Mouse (Mus musculus) R1 (cell line): ENCODE data around the gene Traf7.

ENCODE experiments used
- DNase-seq: peaks from one replicate; pipeline ENCODE4 v3.0.0-alpha.2; 2018; ENCODE audit warnings: low read depth, low spot score

Gene Traf7

DNA sequence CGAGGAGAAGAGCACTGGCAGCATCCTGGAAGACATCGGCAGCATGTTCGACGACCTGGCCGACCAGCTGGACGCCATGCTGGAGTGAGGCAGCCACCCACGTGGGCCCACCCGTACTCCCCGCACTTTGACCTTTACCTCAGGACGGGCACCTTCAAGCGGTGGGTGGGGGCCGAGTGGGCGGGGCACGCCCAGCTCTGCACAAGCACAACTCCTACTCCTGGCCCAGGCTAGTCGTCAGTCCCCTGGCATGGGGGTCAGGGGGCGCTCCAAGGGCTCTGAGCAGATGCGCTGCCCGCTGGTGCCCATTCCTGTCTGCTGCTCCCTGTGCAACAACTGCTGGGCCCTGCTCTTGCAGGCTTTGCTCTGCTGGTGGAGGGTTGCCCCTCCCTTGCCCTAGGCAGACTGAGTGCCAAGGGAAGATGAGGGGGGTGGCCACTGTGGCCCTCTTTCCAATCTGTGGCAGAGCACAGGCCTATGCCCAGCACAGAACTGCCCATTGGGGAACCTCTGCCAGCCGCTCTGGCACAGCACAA is 20.5 kb downstream of the Traf7 start:
- peak; percentile 48 for DNase-seq

DNA sequence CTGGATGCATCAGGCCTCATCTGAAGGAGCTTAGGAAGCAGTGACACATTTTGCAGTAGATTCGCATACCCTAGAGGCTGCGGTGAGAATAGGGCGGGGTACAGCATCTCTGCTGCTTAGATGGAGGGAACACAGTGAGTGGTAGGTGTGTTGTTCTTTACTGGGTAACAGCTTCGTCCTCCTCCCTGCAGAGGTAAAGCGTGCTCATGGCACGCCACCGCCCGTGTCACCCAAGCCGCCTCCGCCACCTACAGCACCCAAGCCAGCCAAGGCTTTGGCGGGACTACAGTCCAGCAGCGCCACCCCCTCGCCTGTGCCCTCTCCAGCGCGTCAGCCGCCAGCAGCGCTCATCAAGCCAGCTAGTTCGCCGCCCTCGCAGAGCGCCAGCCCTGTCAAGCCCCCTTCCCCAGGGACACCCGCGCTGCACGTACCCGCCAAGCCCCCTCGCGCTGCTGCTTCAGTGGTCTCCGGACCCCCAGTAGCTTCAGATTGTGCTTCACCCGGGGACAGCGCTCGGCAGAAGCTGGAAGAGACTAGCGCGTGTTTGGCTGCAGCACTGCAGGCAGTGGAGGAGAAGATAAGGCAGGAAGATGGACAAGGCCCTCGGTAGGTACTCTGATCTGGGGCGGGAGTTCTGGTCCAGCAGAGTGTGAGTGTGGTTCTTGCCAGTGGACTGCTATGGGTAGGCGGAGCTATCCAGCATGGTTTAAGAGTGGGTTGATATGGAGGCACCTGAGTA is 21.2 kb downstream of the Traf7 start:
- DNase-seq: peak; percentile 38

DNA sequence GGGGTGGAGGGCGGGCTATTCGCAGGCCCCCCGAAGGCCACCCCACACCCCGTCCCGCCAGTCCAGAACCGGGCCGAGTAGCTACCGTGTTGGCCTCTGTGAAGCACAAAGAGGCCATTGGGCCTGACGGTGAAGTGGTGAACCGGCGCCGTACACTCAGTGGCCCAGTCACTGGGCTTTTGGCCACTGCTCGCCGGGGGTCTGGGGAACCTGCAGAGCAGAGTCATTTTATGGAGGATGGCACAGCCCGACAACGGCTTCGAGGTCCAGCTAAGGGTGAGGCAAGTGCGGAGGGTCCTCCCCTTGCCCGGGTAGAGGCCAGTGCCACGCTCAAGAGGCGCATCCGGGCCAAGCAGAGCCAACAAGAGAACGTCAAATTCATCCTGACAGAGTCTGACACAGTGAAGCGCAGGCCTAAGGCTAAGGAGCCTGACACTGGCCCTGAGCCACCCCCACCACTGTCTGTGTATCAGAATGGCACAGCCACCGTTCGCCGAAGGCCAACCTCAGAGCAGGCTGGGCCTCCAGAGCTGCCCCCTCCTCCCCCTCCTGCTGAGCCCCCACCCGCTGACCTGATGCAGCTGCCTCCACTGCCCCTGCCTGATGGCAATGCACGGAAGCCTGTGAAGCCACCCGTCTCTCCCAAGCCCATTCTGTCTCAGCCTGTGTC is 22.3 kb downstream of the Traf7 start:
- no peak for DNase-seq

DNA sequence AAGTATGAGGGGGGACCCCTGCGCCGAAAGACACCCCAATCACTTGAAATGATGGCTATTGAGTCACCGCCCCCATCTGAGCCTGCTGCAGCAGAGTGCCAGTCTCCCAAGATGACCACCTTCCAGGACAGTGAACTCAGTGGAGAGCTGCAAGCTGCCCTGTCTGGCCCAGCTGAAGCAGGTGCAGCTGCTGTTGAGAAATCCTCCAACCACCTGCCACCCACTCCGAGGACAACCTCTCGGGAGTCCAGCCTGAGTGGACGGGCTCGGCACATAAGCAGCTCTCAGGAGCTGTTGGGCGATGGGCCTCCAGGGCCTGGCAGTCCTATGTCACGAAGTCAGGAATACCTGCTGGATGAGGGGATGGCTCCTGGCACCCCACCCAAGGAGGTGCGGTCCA is 23.7 kb downstream of the Traf7 start:
- no peak for DNase-seq

DNA sequence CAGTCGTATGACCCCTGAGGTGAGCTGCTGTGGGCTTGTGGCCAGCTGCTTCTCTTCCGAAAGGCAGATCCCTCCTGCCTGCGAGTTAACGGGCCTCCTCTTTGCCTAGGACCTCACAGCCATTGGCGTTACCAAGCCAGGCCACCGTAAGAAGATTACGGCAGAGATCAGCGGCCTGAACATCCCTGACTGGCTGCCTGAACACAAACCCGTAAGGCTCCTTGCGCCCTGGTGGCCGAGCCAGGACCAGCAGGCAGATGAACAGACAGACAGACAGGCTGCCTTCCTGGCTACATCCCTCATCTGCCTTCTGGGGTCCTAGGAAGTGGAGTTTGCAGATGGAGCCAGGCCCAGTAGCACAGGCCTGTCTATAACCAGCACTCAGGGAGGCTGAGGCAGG is 25.5 kb downstream of the Traf7 start:
- DNase-seq: peak; percentile 69

DNA sequence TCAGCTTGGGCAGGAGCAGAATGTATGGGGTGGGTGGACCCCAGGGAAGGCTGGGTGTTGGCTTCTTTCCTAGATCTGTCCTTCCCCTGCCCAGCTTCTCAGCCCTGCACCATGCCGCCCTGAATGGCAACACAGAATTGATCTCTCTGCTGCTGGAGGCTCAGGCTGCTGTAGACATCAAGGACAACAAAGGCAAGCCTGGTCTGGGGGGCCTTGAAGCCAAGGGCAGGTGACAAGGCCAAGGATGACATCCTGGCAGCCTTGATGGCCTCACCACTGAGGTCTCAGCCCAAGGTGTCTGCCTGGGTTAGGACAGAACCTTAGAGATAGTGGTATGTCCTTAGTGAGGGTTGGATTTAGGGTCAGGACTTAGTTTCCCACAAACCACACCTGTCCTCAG is 31.7 kb downstream of the Traf7 start:
- no peak for DNase-seq

DNA sequence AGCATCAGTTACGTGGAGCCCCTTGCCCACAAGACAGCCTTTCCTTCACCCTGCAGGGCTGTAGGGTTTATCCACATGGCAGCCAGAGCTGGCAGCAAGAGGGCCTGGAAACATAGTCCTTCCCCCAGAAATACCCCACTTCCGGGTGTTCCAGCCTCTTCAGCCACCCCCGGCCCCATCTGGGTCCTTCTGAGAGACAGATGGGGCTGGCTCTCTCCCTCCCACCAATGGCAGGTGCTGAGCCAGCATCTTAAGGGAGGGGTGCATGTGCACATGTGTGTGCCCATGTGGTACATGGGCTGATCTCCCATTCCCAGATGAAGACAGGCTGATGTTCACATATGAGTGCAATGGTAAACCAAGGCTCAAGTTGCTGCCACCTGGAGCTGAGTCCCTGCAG is 32.3 kb downstream of the Traf7 start:
- no peak for DNase-seq

DNA sequence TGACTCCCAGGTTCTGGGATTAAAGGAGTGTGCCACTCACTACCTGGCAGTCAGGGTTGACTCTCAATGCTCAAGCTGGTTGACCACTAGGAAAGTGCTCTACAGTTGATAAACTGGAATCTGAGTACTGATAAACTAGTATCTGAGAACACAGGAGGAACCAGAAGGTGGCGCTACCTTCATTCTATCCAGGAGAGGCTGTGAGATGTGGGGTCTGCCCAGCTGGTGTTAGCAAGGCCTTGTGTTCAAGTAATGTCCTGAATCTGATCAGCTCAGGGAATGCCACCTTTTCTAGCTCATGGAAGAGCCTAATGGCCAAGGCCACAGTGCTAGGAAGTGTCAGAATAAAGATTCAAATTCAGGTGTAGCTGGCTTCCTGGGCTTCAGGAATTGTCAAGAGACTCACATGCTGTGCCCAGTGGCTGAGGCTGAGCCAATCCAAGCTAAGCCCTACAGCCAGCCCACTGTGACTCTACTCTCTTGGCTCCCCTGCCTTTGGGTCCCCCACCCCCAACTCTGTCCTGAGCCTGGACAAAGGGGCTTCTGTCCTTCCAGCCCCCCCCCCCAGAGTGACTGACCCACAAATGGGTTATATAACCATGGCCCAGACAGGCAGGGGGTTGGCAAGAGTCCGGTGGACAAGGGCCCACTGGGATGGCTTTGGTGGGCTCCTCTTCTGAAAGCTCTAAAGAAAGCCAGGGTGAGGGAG is 33.0 kb downstream of the Traf7 start:
- DNase-seq: peak; percentile 75

DNA sequence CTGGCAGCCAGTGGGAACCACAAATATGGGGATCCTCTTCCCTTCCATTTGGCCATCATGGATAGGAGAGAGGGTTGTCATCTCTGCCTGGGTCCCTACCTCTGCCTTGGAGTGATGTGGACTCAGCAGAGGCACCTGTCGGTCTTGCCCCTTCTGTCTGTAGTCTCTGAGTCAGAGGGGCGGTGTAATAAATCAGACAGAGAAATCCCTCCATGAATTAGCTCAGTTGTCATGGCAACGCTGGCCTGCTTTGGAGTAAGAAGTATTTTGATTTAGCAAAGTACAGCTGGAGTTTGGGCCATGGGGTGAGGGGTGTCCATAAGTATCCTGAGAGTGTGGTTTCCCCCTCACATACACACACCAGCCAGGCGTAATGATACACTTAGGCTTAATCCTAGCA is 37.3 kb downstream of the Traf7 start:
- DNase-seq: peak; percentile 47

DNA sequence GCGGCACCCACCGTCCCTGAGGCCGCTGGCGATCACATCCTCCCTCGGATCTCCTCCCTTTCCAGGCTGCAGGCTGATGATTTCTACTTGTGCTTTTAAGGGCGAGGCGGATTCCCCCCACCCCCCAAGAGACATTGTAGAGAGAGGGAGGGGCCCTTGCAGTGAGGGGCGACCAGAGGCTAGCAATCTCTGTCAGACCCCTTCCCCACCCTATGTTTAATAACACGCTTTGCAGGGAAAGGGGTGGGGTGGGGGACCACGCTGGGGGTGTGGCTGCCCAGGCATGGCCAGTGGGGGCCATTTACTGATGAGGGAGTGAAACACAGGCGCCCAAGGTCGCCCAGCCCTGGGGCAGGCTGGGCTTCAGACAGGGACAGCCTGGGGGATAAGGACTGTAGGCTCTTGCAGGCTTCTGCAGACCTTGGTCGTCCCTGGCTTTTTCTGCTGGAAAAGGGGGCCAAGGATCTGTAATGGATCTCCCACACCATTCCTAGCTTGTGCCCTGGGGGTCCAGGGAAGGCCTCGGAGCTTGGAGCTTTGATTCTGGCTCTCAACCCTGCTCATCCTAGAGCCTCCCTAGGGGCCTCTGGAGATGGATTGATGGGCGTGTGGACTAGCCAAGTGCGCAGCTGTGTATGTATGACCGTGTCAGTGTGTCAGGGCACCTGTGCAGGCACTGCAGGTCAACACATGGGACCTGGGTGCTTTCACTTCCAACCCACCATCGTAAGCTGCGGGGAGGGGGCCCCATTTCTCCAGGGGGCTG is 38.3 kb downstream of the Traf7 start:
- DNase-seq: no peak

DNA sequence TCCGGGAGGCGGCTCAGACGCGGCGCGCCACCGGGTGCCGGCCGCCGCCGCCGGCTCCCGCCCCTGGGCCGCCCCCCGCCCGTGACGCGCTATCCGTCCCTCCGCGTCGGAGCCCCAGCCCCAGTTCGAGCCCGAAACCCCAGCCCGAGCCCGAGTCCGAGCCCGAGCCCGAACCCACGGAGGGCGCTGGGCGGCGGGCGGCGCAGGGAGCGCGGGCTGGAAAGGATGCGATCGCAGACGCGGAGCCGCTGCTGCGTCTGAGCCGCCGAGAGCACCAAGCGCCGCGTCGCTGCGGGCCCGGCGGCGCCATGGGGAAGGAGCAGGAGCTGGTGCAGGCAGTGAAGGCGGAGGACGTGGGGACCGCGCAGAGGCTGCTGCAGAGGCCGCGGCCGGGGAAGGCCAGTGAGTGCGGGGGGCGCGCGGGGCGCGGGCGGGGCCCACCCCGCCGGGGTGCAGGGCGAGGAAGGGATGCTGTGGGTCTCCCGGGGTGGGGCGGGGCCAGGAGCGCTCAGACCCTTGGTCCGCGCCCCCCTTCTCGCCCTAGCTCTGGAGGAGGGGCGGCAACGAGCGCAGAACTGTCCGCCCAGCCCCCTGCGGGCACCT is 39.0 kb downstream of the Traf7 start:
- DNase-seq: peak; percentile 53

DNA sequence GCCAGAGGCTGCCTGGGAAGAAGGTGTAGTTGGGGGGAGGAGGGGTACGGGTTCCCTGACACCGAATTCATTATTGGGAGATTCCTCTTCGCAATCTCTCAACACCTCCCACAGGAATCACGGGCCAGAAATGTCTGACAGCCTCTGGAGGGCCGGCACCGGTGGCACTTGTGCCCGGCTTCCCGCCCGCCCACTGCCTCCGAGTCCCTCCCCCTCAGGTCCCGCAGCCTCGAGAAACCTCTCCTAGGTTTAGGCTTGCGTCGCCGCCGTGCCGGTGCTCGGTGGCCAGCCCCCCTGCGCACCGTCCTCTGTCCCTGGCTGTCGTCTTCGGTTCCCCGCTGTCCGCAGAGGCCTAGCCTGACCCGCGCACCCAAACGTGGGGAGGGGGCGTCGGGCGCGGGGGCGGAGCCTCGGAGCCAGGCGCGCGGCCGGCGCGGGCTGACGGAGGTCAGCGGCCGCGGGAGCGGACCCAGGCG is 39.5 kb downstream of the Traf7 start, which contains the start of gene Caskin1:
Gene Caskin1, plus strand, starts transcription at position 416 of the 476 bp plus-strand sequence.
- DNase-seq: peak; percentile 55

DNA sequence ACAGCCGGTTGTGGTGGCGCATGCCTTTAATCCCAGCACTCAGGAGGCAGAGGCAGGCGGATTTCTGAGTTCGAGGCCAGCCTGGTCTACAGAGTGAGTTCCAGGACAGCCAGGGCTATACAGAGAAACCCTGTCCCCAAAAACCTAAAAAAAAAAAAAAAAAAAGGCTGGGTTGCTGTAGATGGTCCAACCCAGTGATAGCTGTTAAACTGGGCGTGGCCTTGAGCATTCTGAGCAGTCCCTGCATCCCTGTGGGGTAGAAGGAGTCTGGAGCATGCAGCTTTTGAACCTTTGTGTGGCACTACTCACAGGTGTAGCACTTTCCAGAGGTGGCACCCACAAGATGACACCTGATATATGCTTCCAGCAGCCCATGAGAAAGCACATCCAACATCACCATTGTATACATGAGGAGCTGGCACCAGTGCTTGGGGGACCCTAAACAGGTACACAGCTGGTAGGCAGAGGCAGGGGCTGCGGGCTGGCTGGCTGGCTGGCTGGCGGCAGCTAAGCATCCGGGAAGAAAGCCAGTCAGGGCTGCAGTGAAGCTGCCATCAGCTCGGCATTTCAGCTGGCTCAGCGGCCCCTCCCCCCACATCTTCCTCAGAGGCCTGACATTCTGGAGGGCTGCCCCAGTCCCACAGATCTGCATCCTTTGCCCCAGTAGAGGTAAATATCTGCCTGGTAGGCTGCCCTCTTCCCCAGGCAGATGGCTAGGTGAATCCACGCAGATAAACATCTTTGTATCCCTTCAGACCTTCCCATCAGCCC is 42.5 kb downstream of the Traf7 start:
- DNase-seq: no peak

DNA sequence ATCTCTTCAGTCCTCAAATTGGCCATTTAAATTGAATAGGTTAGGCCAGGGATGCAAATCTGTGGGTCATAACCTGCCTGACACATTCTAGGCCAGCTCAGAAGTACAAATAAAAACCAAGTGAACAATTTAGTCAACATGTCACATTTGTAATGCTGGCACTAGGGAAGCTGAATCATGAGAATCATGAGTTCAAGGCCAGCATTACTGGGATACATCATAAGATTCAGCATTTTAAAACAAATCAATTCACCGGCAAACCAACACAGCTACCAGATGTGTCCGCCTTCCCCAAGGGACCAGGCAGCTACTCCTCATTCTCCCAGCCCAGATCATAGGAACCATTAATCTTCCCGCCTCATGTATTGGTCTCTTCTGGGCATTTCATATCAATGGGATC is 44.2 kb downstream of the Traf7 start:
- DNase-seq: no peak

DNA sequence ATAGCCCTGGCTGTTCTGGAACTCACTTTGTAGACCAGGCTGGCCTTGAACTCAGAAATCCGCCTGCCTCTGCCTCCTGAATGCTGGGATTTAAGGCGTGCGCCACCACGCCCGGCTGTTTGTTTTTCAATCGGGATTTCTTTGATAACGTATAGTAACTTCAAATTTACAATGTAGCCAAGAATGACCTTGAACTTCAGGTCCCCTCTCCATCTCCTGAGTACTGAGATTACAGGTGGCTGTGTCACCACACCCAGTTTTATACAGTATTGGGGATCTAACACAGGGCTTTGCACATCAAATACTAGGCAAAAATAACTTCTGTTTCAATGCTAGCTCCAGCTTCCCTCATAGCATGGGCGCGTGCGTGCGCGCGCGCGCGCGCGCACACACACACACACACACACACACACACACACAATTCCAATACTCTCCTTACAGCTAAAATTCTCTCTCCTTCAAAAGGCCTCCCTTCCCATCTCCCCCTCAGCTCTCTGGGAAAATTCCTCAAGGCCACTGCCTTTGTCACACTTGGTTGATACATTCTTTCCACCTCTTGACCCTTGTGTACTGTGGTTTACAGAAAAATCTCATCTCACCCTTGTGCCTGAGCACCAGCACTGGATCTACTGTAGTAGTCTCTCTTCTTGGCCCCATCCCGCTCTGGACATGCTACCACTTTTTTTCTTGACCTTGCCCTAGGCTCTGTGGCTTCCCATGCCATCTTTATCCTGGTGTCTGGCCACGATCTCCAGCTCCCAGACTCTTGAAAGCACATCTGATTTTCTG is 46.5 kb downstream of the Traf7 start:
- DNase-seq: peak; percentile 46

DNA sequence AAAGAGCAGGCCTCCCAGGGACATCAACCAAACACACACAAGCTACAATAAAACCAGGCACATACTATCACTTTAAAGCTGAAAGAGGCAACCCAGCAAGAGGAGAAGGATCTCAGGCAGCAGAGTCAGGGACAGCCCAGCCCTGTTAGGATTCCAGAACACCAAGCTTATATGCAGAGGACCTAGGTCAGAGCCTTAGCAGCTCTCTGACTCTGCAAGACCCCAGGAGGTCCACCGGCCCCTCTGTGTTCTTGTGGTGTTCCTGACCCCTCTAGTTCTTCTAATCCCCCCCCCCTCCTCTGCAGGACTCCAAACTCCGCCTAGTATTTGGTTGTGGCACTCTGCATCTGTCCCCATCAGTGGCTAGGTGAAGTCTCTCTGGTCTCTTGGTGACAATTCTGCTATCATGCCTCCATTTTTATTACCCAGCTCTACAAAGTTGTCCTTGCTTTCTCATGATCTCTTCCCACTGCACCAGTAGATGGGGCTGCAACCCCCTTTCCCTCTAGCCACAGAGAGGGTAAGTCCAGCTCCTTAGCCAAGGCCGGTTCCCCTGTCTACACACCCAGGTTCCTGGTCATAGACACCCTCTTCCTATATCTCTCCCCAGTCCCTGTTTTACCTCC is 47.4 kb downstream of the Traf7 start:
- peak; percentile 70 for DNase-seq

DNA sequence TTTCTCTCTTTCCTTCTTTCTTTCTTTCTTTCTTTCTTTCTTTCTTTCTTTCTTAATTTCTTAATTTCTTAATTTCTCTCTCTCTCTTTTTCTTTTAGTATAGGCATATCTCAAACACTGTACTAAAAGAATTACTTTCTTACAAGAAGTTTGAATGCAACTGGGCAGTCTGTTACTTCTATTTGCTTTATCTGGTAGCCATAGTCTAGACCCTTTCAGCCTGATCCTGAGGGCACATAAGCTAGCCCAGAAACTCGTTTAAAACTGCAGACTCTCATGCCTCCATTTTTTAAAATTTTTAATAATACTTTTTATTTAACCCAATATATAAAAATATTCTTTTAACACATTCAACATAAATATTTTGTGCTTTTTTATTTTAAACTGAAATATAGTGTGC is 48.3 kb downstream of the Traf7 start:
- DNase-seq: no peak

DNA sequence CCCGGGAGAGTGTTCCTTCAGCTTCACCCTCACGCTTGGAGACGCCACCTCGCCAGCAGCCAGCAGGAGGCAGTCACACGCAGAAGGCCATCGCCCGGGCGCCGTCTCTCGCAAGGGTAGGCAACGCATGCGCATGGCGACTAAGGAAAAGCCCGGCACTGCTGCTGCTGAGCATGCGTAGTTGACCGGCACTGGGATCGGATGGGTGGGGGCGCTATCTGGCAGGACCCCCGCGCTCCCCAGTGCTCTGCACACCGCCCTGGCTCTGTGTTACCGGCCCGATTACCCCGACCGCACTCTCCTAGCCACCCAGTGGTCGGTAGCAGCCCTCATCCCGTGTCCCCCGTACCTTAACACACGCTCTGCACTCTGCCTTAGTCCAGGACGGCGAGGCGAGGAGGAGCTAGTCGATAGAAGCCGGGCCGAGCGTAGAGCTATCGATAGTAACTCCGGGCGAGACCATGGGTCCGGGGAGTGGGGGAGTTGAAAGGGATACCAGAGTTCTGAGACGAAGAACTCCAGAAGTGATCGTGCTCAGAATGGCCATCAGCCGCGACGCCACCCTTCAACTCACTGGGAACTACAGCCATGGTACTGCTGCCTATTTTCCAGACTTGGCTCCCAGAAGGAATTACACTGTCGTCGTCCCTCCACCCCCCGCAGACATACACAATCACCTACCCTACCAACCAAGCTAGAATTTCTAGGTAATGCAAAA is 48.9 kb downstream of the Traf7 start, which contains the start of gene Mlst8:
Gene Mlst8, minus strand, starts transcription at position 416 of the 718 bp plus-strand sequence.
- DNase-seq: peak; percentile 98
